Mouse (Mus musculus) midbrain, postnatal 0 days (tissue): ENCODE results near the gene Srrm1. TPM values are rescaled to one million over a fixed set of nuclear protein-coding genes. Genes with fewer than 3 reads are reported as not detected.

Source experiments
- ATAC-seq: fragments of 200-750 bp; cut with Nextera tagmentation; 2 replicates; pipeline ENCODE4 v1.8.0; 2017; ENCODE audit warnings: moderate number of reproducible peaks, mild to moderate bottlenecking, moderate TSS enrichment, moderate library complexity; ENCODE audit not compliant: low FRiP score
- DNase-seq: peaks from one replicate; pipeline ENCODE4 v3.0.0-alpha.2; 2015; ENCODE audit warnings: low spot score
- H3K27ac ChIP-seq: fragments of 300-500 bp; sonication (generic); 2 replicates; pipeline ENCODE4 v1.5.1; 2014; ENCODE audit warnings: low read depth, mild to moderate bottlenecking, low read length, mixed read lengths
- H3K27me3 ChIP-seq: fragments of 300-500 bp; sonication (generic); 2 replicates; pipeline ENCODE4 v1.6.1; 2014; ENCODE audit warnings: low read length, control low read depth, mixed read lengths; ENCODE audit not compliant: insufficient read depth
- H3K36me3 ChIP-seq: fragments of 300-500 bp; sonication (generic); 2 replicates; pipeline ENCODE4 v1.6.1; 2014; ENCODE audit warnings: low read length, control low read depth, mixed read lengths; ENCODE audit not compliant: insufficient read depth
- H3K4me1 ChIP-seq: fragments of 300-500 bp; sonication (generic); 2 replicates; pipeline ENCODE4 v1.6.1; 2014; ENCODE audit warnings: mild to moderate bottlenecking, control low read depth, antibody characterized with exemption, low read length, mixed read lengths; ENCODE audit not compliant: insufficient read depth
- H3K4me2 ChIP-seq: fragments of 300-500 bp; sonication (generic); 2 replicates; pipeline ENCODE4 v1.6.1; 2014; ENCODE audit warnings: low read depth, mild to moderate bottlenecking, low read length, mixed read lengths; ENCODE audit not compliant: poor library complexity, severe bottlenecking
- H3K4me3 ChIP-seq: fragments of 300-500 bp; sonication (generic); 2 replicates; pipeline ENCODE4 v1.5.1; 2014; ENCODE audit warnings: low read depth, mild to moderate bottlenecking, low read length, moderate library complexity
- H3K9ac ChIP-seq: fragments of 300-500 bp; sonication (generic); replicated peaks from 2 replicates; pipeline ENCODE4 v1.6.1; 2014; ENCODE audit warnings: mild to moderate bottlenecking, low read length, moderate library complexity, mixed read lengths; ENCODE audit not compliant: poor library complexity, severe bottlenecking
- H3K9me3 ChIP-seq: fragments of 300-500 bp; sonication (generic); 2 replicates; pipeline ENCODE4 v1.6.1; 2016; ENCODE audit warnings: low read length, control low read depth
- CTCF ChIP-seq: IDR thresholded peaks from 2 replicates; pipeline ENCODE4 v1.5.1; 2016; ENCODE audit warnings: antibody characterized with exemption, mild to moderate bottlenecking
- WGBS: fragments of 180-500 bp; shearing (Covaris S2); extraction: QIAGEN DNeasy Blood & Tissue Kit; methylation state at CpG from one replicate; pipeline ENCODE4 v1.1.7; 2014; 5-methylcytosine and 5-hydroxymethylcytosine counted together
- polyA plus RNA-seq: library from polyadenylated mRNA; unstranded; fragments of >200 nt; fragmentation: Nextera tagmentation; extraction: Ambion mirVana; gene quantifications from 2 replicates; pipeline ENCODE4 v1.2.1, GENCODE M21; 2015
- total RNA-seq: library from RNA; depleted of rRNA; stranded (reverse); fragments of >200 nt; gene quantifications from 2 replicates; pipeline ENCODE4 v1.2.3, GENCODE M21; 2014

Srrm1 gene
- total and polyA plus RNA-seq, 2 experiments from 2014 or later: 40.1 to 173 TPM

GRCm38 (mm10) chr4:135287975-135288374 is 65.1 kb downstream of the Srrm1 start:
- TF ChIP-seq CTCF: no peak
- no peak for ATAC-seq
- H3K4me1 ChIP-seq: no peaks in the 10 kb centered on the region
- DNase-seq: no peak
- H3K4me3 ChIP-seq: no peak overlapping the region
- no peaks in the 10 kb centered on the region for H3K9me3 ChIP-seq
- no peak overlapping the region for H3K9ac ChIP-seq
- no peak overlapping the region for H3K4me2 ChIP-seq
- H3K27ac ChIP-seq: no peak overlapping the region
- H3K27me3 ChIP-seq: 0 out of 2 replicates have a peak, but pooled peaks cover 4% of the 10 kb centered on the region
- H3K36me3 ChIP-seq: no peaks in the 10 kb centered on the region
- WGBS: 77% methylated on average over 3 of the region's 3 CpGs

GRCm38 (mm10) chr4:135286833-135287395 is 66.2 kb downstream of the Srrm1 start:
- H3K4me3 ChIP-seq: no peak overlapping the region
- no peaks in the 10 kb centered on the region for H3K36me3 ChIP-seq
- H3K9me3 ChIP-seq: no peaks in the 10 kb centered on the region
- DNase-seq (no peak), ATAC-seq (no peak)
- no peak for TF ChIP-seq CTCF
- no peak overlapping the region for H3K4me2 ChIP-seq
- no peaks in the 10 kb centered on the region for H3K4me1 ChIP-seq
- 0 out of 2 replicates have a peak, but pooled peaks cover 4% of the 10 kb centered on the region for H3K27me3 ChIP-seq
- WGBS: 14% methylated on average over 16 of the region's 16 CpGs
- H3K27ac ChIP-seq: peak overlapping the region; percentile 43; the same call in 1 of the 2 replicates
- H3K9ac ChIP-seq: no peak overlapping the region

GRCm38 (mm10) chr4:135286033-135286622 is 67.0 kb downstream of the Srrm1 start:
- peak overlapping the region; percentile 43; the same call in 1 of the 2 replicates for H3K27ac ChIP-seq
- no peak for TF ChIP-seq CTCF
- H3K36me3 ChIP-seq: no peaks in the 10 kb centered on the region
- H3K9ac ChIP-seq: no peak overlapping the region
- no peak overlapping the region for H3K4me2 ChIP-seq
- H3K27me3 ChIP-seq: 0 out of 2 replicates have a peak, but pooled peaks cover 4% of the 10 kb centered on the region
- DNase-seq: peak; percentile 56
- 64% methylated on average over 12 of the region's 12 CpGs for WGBS
- no peaks in the 10 kb centered on the region for H3K4me1 ChIP-seq
- no peak for ATAC-seq
- H3K9me3 ChIP-seq: no peaks in the 10 kb centered on the region
- no peak overlapping the region for H3K4me3 ChIP-seq

- TF ChIP-seq CTCF: no peak
These were observed 67.7 kb downstream of the Srrm1 start for GRCm38 (mm10) chr4:135285436-135285835.

GRCm38 (mm10) chr4:135283875-135284274 is 69.2 kb downstream of the Srrm1 start:
- H3K9me3 ChIP-seq: no peaks in the 10 kb centered on the region
- no peak overlapping the region for H3K4me3 ChIP-seq
- peak; percentile 17; the same call in 1 of the 2 replicates for TF ChIP-seq CTCF
- 0 out of 2 replicates have a peak, but pooled peaks cover 4% of the 10 kb centered on the region for H3K27me3 ChIP-seq
- ATAC-seq (no peak), DNase-seq (no peak)
- no peak overlapping the region for H3K27ac ChIP-seq
- H3K9ac ChIP-seq: no peak overlapping the region
- H3K36me3 ChIP-seq: no peaks in the 10 kb centered on the region
- WGBS: 87% methylated on average over 7 of the region's 7 CpGs
- no peak overlapping the region for H3K4me2 ChIP-seq
- no peaks in the 10 kb centered on the region for H3K4me1 ChIP-seq

More at GRCm38 (mm10) chr4:135285436-135285835, 67.7 kb downstream of the Srrm1 start:
- Histone ChIP-seq H3K4me1 (no peaks in the 10 kb centered on the region), H3K4me2 (no peak overlapping the region), H3K9me3 (no peaks in the 10 kb centered on the region), H3K4me3 (no peak overlapping the region), H3K27ac (no peak overlapping the region), H3K9ac (no peak overlapping the region), H3K27me3 (0 out of 2 replicates have a peak, but pooled peaks cover 4% of the 10 kb centered on the region), H3K36me3 (no peaks in the 10 kb centered on the region)
- DNase-seq (no peak), ATAC-seq (no peak)
- WGBS: 50% methylated on average over 8 of the region's 8 CpGs

GRCm38 (mm10) chr4:135283417-135283816 is 69.7 kb downstream of the Srrm1 start:
- Histone ChIP-seq H3K4me2 (no peak overlapping the region), H3K36me3 (no peaks in the 10 kb centered on the region), H3K4me3 (no peak overlapping the region), H3K27ac (no peak overlapping the region), H3K9ac (no peak overlapping the region), H3K4me1 (no peaks in the 10 kb centered on the region), H3K9me3 (no peaks in the 10 kb centered on the region), H3K27me3 (0 out of 2 replicates have a peak, but pooled peaks cover 4% of the 10 kb centered on the region)
- ATAC-seq (no peak), DNase-seq (no peak)
- TF ChIP-seq CTCF: no peak
- WGBS: 75% methylated on average over 4 of the region's 4 CpGs
